Mouse (Mus musculus) hindbrain, embryonic 11.5 days (tissue): Measurements from ENCODE around the gene Defb23. TPM values are rescaled to one million over a fixed set of nuclear protein-coding genes. Genes with fewer than 3 reads are reported as not detected.

ENCODE experiments used
- ATAC-seq: fragments of 200-750 bp; cut with Nextera tagmentation; 2 replicates; pipeline ENCODE4 v1.8.0; 2017; ENCODE audit warnings: mild to moderate bottlenecking, moderate TSS enrichment, moderate library complexity; ENCODE audit not compliant: low FRiP score
- DNase-seq: peaks from one replicate; pipeline ENCODE4 v3.0.0-alpha.2; 2015; ENCODE audit warnings: low spot score
- H3K27ac ChIP-seq: fragments of 300-500 bp; sonication (generic); 2 replicates; pipeline ENCODE4 v1.5.1; 2014; ENCODE audit warnings: mild to moderate bottlenecking, low read depth, low read length
- H3K27me3 ChIP-seq: fragments of 300-500 bp; sonication (generic); 2 replicates; pipeline ENCODE4 v1.6.1; 2014; ENCODE audit warnings: mild to moderate bottlenecking, low read length, moderate library complexity, mixed read lengths; ENCODE audit not compliant: control insufficient read depth, insufficient read depth
- H3K36me3 ChIP-seq: fragments of 300-500 bp; sonication (generic); 2 replicates; pipeline ENCODE4 v1.6.1; 2014; ENCODE audit warnings: mild to moderate bottlenecking, low read length, moderate library complexity, mixed read lengths; ENCODE audit not compliant: control insufficient read depth, insufficient read depth
- H3K4me1 ChIP-seq: fragments of 300-500 bp; sonication (generic); replicated peaks from 2 replicates; pipeline ENCODE4 v1.6.1; 2014; ENCODE audit warnings: low read length, mixed read lengths; ENCODE audit not compliant: control insufficient read depth, insufficient read depth
- H3K4me2 ChIP-seq: fragments of 300-500 bp; sonication (generic); replicated peaks from 2 replicates; pipeline ENCODE4 v1.6.1; 2014; ENCODE audit warnings: mild to moderate bottlenecking, low read depth, low read length
- H3K4me3 ChIP-seq: fragments of 300-500 bp; sonication (generic); 2 replicates; pipeline ENCODE4 v1.5.1; 2014; ENCODE audit warnings: low read depth, low read length
- H3K9ac ChIP-seq: fragments of 300-500 bp; sonication (generic); 2 replicates; pipeline ENCODE4 v1.6.1; 2014; ENCODE audit warnings: low read depth, low read length
- H3K9me3 ChIP-seq: fragments of 300-500 bp; sonication (generic); 2 replicates; pipeline ENCODE4 v1.6.1; 2016; ENCODE audit warnings: low read length; ENCODE audit not compliant: control insufficient read depth
- WGBS: fragments of 180-500 bp; shearing (Covaris S2); extraction: QIAGEN DNeasy Blood & Tissue Kit; methylation state at CpG from one replicate; pipeline ENCODE4 v1.1.7; 2014; 5-methylcytosine and 5-hydroxymethylcytosine counted together
- polyA plus RNA-seq: library from polyadenylated mRNA; unstranded; fragments of >200 nt; fragmentation: Nextera tagmentation; extraction: Ambion mirVana; gene quantifications from 2 replicates; pipeline ENCODE4 v1.2.1, GENCODE M21; 2014

The Defb23 gene
- polyA plus RNA-seq, 1 experiment from 2014 or later = not detected

GRCm38 (mm10) chr2:152481726-152482125 lies 17.3 kb upstream of the Defb23 start:
- WGBS = 92% methylated on average over 7 of the region's 7 CpGs
- H3K9ac ChIP-seq = no peak overlapping the region
- DNase-seq (no peak), ATAC-seq (no peak)
- no peaks in the 10 kb centered on the region for H3K4me1 ChIP-seq
- no peak overlapping the region for H3K27ac ChIP-seq
- no peak overlapping the region for H3K4me2 ChIP-seq
- H3K27me3 ChIP-seq = no peaks in the 10 kb centered on the region
- H3K9me3 ChIP-seq = no peaks in the 10 kb centered on the region
- H3K4me3 ChIP-seq = no peak overlapping the region
- no peaks in the 10 kb centered on the region for H3K36me3 ChIP-seq

- no peak overlapping the region for H3K4me3 ChIP-seq
- DNase-seq = no peak
Observed at GRCm38 (mm10) chr2:152480881-152481280, 16.5 kb upstream of the Defb23 start.

GRCm38 (mm10) chr2:152476763-152477162 lies 12.3 kb upstream of the Defb23 start, which contains the start of gene Defb20:
Gene Defb20 (plus strand): TSS chr2:152477063.
- Histone ChIP-seq H3K27ac (no peak within 1 kb of the TSS), H3K27me3 (no peaks in the 10 kb centered on the region), H3K9me3 (no peaks in the 10 kb centered on the region), H3K4me1 (no peaks in the 10 kb centered on the region), H3K36me3 (no peaks in the 10 kb centered on the region), H3K4me2 (no peak within 1 kb of the TSS), H3K4me3 (no peak within 1 kb of the TSS), H3K9ac (no peak within 1 kb of the TSS)
- DNase-seq (no peak), ATAC-seq (no peak)
- WGBS = 71% methylated on average over 2 of the region's 2 CpGs

More at GRCm38 (mm10) chr2:152480881-152481280, 16.5 kb upstream of the Defb23 start:
- no peak overlapping the region for H3K9ac ChIP-seq
- no peaks in the 10 kb centered on the region for H3K36me3 ChIP-seq
- H3K27ac ChIP-seq = no peak overlapping the region
- ATAC-seq = no peak
- WGBS = 89% methylated on average over 3 of the region's 3 CpGs
- no peaks in the 10 kb centered on the region for H3K4me1 ChIP-seq
- no peaks in the 10 kb centered on the region for H3K27me3 ChIP-seq
- no peak overlapping the region for H3K4me2 ChIP-seq
- no peaks in the 10 kb centered on the region for H3K9me3 ChIP-seq

GRCm38 (mm10) chr2:152472434-152472833 lies 8.0 kb upstream of the Defb23 start:
- no peak for DNase-seq
- H3K4me2 ChIP-seq = no peak overlapping the region
- H3K9me3 ChIP-seq = no peaks in the 10 kb centered on the region
- no peak overlapping the region for H3K27ac ChIP-seq
- no peak for ATAC-seq
- WGBS = 35% methylated on average over 3 of the region's 3 CpGs
- H3K4me1 ChIP-seq = no peaks in the 10 kb centered on the region
- no peak overlapping the region for H3K4me3 ChIP-seq
- H3K9ac ChIP-seq = no peak overlapping the region
- no peaks in the 10 kb centered on the region for H3K36me3 ChIP-seq
- no peaks in the 10 kb centered on the region for H3K27me3 ChIP-seq

GRCm38 (mm10) chr2:152470973-152471372 lies 6.6 kb upstream of the Defb23 start:
- peak; percentile 67 for DNase-seq
- Histone ChIP-seq H3K36me3 (no peaks in the 10 kb centered on the region), H3K4me2 (no peak overlapping the region), H3K27ac (no peak overlapping the region), H3K27me3 (no peaks in the 10 kb centered on the region), H3K9me3 (no peaks in the 10 kb centered on the region), H3K4me1 (no peaks in the 10 kb centered on the region), H3K4me3 (no peak overlapping the region), H3K9ac (no peak overlapping the region)
- 35% methylated on average over 7 of the region's 7 CpGs for WGBS
- ATAC-seq = no peak

- WGBS = 66% methylated on average over 13 of the region's 13 CpGs
- Histone ChIP-seq H3K4me3 (no peak overlapping the region), H3K27me3 (no peaks in the 10 kb centered on the region), H3K9ac (no peak overlapping the region), H3K36me3 (no peaks in the 10 kb centered on the region), H3K4me2 (no peak overlapping the region), H3K9me3 (no peaks in the 10 kb centered on the region), H3K27ac (no peak overlapping the region), H3K4me1 (no peaks in the 10 kb centered on the region)
- DNase-seq (no peak), ATAC-seq (no peak)
Observed at GRCm38 (mm10) chr2:152459241-152459640, 5.2 kb downstream of the Defb23 start.

GRCm38 (mm10) chr2:152452101-152452781 lies 12.2 kb downstream of the Defb23 start:
- Histone ChIP-seq H3K4me3 (no peak overlapping the region), H3K9me3 (no peaks in the 10 kb centered on the region), H3K4me2 (no peak overlapping the region), H3K36me3 (no peaks in the 10 kb centered on the region), H3K27ac (no peak overlapping the region), H3K27me3 (no peaks in the 10 kb centered on the region), H3K9ac (no peak overlapping the region), H3K4me1 (no peaks in the 10 kb centered on the region)
- WGBS = 72% methylated on average over 4 of the region's 4 CpGs
- ATAC-seq (no peak), DNase-seq (no peak)

GRCm38 (mm10) chr2:152450241-152450640 lies 14.2 kb downstream of the Defb23 start:
- Histone ChIP-seq H3K27me3 (no peaks in the 10 kb centered on the region), H3K9me3 (no peaks in the 10 kb centered on the region), H3K4me2 (no peak overlapping the region), H3K27ac (no peak overlapping the region), H3K4me3 (no peak overlapping the region), H3K4me1 (no peaks in the 10 kb centered on the region), H3K9ac (no peak overlapping the region), H3K36me3 (no peaks in the 10 kb centered on the region)
- DNase-seq (peak; percentile 80), ATAC-seq (no peak)
- WGBS = 5% methylated on average over 5 of the region's 5 CpGs

GRCm38 (mm10) chr2:152447461-152447860 lies 17.0 kb downstream of the Defb23 start:
- 54% methylated on average over 5 of the region's 5 CpGs for WGBS
- no peak for DNase-seq
- Histone ChIP-seq H3K4me3 (no peak overlapping the region), H3K4me2 (no peak overlapping the region), H3K4me1 (no peaks in the 10 kb centered on the region), H3K27ac (no peak overlapping the region), H3K27me3 (no peaks in the 10 kb centered on the region), H3K9me3 (no peaks in the 10 kb centered on the region), H3K36me3 (no peaks in the 10 kb centered on the region), H3K9ac (no peak overlapping the region)
- no peak for ATAC-seq
